Mouse (Mus musculus) urinary bladder, postnatal 36 days (tissue): ENCODE measurements at regions not wholly inside any gene's neighbourhood (a gene's known extent, or its start where the extent isn't known, plus 50 kb on each side); places are given as distances from the start of the nearest gene placed in this dataset.

Experiments
- DNase-seq, 2 experiments: peaks; one replicate each; pipeline ENCODE4 v3.0.0; 2022; ENCODE audit warnings: low spot score in 2 of 2, mixed read lengths in 1 of 2

GRCm38 (mm10) chr16:29871395-29871794 is 192.8 kb upstream of the Hes1 start:
- no peak for DNase-seq

GRCm38 (mm10) chr16:29876196-29876595 is 188.0 kb upstream of the Hes1 start:
- DNase-seq = no peak

- DNase-seq = no peak
Measured at GRCm38 (mm10) chr16:29877372-29878123, 186.6 kb upstream of the Hes1 start.

GRCm38 (mm10) chr16:29879665-29880064 is 184.5 kb upstream of the Hes1 start:
- no peak for DNase-seq

GRCm38 (mm10) chr16:29881497-29881896 is 182.7 kb upstream of the Hes1 start:
- no peak for DNase-seq

GRCm38 (mm10) chr16:29882226-29882972 is 181.8 kb upstream of the Hes1 start:
- DNase-seq = peak; percentile 27 to 82

- no peak for DNase-seq
Measured at GRCm38 (mm10) chr16:29883252-29883992, 180.8 kb upstream of the Hes1 start.

GRCm38 (mm10) chr16:29884899-29885298 is 179.3 kb upstream of the Hes1 start:
- DNase-seq = no peak

- no peak for DNase-seq
Measured at GRCm38 (mm10) chr16:29886755-29887154, 177.4 kb upstream of the Hes1 start.

- no peak for DNase-seq
Measured at GRCm38 (mm10) chr16:29889346-29889745, 174.8 kb upstream of the Hes1 start.

- DNase-seq = no peak
Measured at GRCm38 (mm10) chr16:29891472-29891871, 172.7 kb upstream of the Hes1 start.

- DNase-seq = peak in 1 of 2 experiments; percentile 43
Measured at GRCm38 (mm10) chr16:29893871-29894828, 170.0 kb upstream of the Hes1 start.

- DNase-seq = no peak
Measured at GRCm38 (mm10) chr16:29896393-29896792, 167.8 kb upstream of the Hes1 start.

- peak; percentile 22 to 42 for DNase-seq
Measured at GRCm38 (mm10) chr16:29903510-29903909, 160.7 kb upstream of the Hes1 start.

- DNase-seq = no peak
Measured at GRCm38 (mm10) chr16:29904183-29904775, 159.9 kb upstream of the Hes1 start.

GRCm38 (mm10) chr16:29907331-29907730 is 156.9 kb upstream of the Hes1 start:
- DNase-seq = no peak

GRCm38 (mm10) chr16:29908031-29908430 is 156.2 kb upstream of the Hes1 start:
- DNase-seq = no peak

- no peak for DNase-seq
Measured at GRCm38 (mm10) chr16:29909923-29910465, 154.2 kb upstream of the Hes1 start.

- DNase-seq = peak; percentile 59 to 73
Measured at GRCm38 (mm10) chr16:29911164-29911571, 153.0 kb upstream of the Hes1 start.

- DNase-seq = no peak
Measured at GRCm38 (mm10) chr16:29913357-29914010, 150.7 kb upstream of the Hes1 start.
